Mouse (Mus musculus) E14TG2a.4 (cell line): ENCODE results near the gene Tcf25.
A peak's percentile ranks its signal among the peaks of the same experiment; 100 is the strongest.

Experiments used
- H3K27me3 ChIP-seq: 2 replicates; pipeline ENCODE4 v1.6.1; 2014; ENCODE audit warnings: low read length, control low read depth; ENCODE audit not compliant: insufficient read depth
- H3K36me3 ChIP-seq: 2 replicates; pipeline ENCODE4 v1.6.1; 2014; ENCODE audit warnings: low read length, control low read depth; ENCODE audit not compliant: insufficient read depth
- H3K4me1 ChIP-seq: replicated peaks from 2 replicates; pipeline ENCODE4 v1.6.1; 2014; ENCODE audit warnings: low read depth, low read length, control low read depth
- H3K4me3 ChIP-seq: replicated peaks from 2 replicates; pipeline ENCODE4 v1.5.1; 2014; ENCODE audit warnings: mild to moderate bottlenecking, low read length
- H3K9me3 ChIP-seq: 2 replicates; pipeline ENCODE4 v1.6.1; 2014; ENCODE audit warnings: low read length, control low read depth
- CTCF ChIP-seq: conservative IDR thresholded peaks from 2 replicates; pipeline ENCODE4 v1.5.1; 2014; ENCODE audit warnings: low read length
- NANOG ChIP-seq: IDR thresholded peaks from 2 replicates; pipeline ENCODE4 v1.6.1; 2014; ENCODE audit warnings: borderline replicate concordance, low read length, mixed read lengths
- POU5F1 ChIP-seq: IDR thresholded peaks from 2 replicates; pipeline ENCODE4 v1.6.1; 2014; ENCODE audit warnings: low read length, borderline replicate concordance

Tcf25 gene

DNA sequence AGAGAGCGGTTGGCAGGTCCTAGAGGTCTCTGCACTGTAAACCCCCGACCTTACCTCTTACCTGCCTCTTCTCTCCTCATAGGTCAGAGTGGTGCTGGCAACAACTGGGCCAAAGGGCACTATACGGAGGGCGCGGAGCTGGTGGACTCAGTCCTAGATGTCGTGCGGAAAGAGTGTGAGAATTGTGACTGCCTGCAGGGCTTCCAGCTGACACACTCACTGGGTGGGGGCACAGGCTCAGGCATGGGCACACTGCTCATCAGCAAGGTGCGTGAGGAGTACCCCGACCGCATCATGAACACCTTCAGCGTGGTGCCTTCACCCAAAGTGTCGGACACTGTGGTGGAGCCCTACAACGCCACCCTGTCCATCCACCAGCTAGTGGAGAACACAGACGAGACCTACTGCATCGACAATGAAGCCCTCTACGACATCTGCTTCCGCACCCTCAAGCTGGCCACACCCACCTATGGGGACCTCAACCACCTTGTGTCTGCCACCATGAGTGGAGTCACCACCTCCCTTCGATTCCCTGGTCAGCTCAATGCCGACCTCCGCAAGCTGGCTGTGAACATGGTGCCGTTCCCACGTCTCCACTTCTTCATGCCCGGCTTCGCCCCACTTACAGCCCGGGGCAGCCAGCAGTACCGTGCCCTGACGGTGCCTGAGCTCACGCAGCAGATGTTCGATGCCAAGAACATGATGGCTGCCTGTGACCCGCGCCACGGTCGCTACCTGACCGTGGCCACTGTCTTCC is 47.1 kb downstream of the Tcf25 start:
- Histone ChIP-seq H3K36me3 (peaks cover 45% of the 10 kb centered on the region), H3K27me3 (no peaks in the 10 kb centered on the region), H3K4me3 (no peak overlapping the region), H3K9me3 (peaks cover 3% of the 10 kb centered on the region; the same call in 1 of the 2 replicates), H3K4me1 (peaks cover 51% of the 10 kb centered on the region)
- TF ChIP-seq POU5F1 (no peak), NANOG (no peak)

DNA sequence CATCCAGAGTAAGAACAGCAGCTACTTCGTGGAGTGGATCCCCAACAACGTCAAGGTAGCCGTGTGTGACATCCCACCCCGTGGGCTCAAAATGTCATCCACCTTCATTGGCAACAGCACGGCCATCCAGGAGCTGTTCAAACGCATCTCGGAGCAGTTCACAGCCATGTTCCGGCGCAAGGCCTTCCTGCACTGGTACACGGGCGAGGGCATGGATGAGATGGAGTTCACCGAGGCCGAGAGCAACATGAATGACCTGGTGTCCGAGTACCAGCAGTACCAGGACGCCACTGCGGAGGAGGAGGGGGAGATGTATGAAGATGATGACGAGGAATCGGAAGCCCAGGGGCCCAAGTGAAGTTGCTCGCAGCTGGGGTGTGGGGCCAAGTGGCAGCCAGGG is 47.8 kb downstream of the Tcf25 start:
- H3K9me3 ChIP-seq: peaks cover 3% of the 10 kb centered on the region; the same call in 1 of the 2 replicates
- H3K27me3 ChIP-seq: no peaks in the 10 kb centered on the region
- H3K4me3 ChIP-seq: no peak overlapping the region
- no peak for TF ChIP-seq NANOG
- no peak for TF ChIP-seq POU5F1
- no peak for TF ChIP-seq CTCF
- H3K4me1 ChIP-seq: peaks cover 51% of the 10 kb centered on the region
- peaks cover 45% of the 10 kb centered on the region for H3K36me3 ChIP-seq

DNA sequence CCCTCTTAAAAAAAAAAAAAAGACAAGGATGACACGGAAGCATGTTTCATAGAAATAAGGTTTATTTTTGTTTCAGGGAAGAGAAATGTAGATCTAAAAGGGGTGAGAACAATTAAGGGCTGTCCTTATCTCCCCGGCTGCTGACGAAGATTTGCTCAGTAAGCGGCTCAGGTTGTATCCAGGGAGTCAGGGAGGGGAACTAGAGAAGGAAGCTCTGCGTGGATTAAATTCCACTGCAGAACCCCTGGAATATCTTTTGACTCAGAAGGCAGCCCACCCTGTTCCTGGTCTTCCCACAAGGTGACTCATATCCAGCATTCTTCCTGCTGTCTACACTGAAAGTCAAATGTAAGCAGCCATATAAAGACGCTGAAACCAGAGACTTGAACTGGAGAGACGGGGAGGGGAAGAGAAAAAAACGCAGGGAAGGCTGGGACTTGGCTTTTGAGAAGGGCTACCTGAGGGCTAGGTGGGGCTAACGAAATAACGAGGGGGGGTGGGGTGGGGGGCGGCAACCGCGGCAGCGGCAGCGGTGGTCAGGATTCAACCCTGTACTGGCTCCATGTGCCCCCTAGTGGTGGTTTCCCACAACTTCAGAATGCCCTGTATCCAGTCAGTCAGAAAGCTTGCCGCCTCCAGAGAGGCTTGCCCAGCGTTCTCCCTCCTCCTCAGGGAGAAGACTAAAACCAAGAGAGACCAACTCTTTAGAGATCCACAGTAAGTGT is 48.7 kb downstream of the Tcf25 start:
- H3K4me1 ChIP-seq: peaks cover 42% of the 10 kb centered on the region
- 0 out of 2 replicates have a peak overlapping the region, but pooled peaks have one; percentile 8 for H3K4me3 ChIP-seq
- H3K36me3 ChIP-seq: peaks cover 40% of the 10 kb centered on the region
- H3K9me3 ChIP-seq: peaks cover 3% of the 10 kb centered on the region; the same call in 1 of the 2 replicates
- peak; percentile 49 for TF ChIP-seq CTCF
- no peak for TF ChIP-seq NANOG
- no peak for TF ChIP-seq POU5F1
- no peaks in the 10 kb centered on the region for H3K27me3 ChIP-seq

DNA sequence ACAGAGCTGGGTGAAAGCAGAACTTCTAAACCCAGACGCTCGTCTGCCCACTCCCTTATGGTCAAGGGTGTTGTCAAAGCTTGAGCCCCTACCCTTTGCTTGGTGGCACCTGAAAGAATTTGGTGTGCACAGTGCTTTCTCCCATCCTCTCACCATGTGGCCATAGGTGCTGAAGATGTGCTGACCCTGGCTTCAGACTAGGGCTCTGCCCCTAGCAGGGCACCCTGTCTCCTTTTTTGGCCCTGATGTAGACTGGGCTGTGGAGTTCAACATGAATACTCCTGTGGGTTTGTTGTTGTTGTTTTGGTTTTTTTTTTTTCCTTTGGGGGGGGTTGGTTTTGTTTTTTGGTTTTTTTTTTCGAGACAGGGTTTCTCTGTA is 49.2 kb downstream of the Tcf25 start:
- H3K4me1 ChIP-seq: peaks cover 38% of the 10 kb centered on the region
- H3K9me3 ChIP-seq: peaks cover 3% of the 10 kb centered on the region; the same call in 1 of the 2 replicates
- H3K4me3 ChIP-seq: no peak overlapping the region
- TF ChIP-seq NANOG (no peak), POU5F1 (no peak), CTCF (no peak)
- peaks cover 40% of the 10 kb centered on the region for H3K36me3 ChIP-seq
- H3K27me3 ChIP-seq: no peaks in the 10 kb centered on the region

DNA sequence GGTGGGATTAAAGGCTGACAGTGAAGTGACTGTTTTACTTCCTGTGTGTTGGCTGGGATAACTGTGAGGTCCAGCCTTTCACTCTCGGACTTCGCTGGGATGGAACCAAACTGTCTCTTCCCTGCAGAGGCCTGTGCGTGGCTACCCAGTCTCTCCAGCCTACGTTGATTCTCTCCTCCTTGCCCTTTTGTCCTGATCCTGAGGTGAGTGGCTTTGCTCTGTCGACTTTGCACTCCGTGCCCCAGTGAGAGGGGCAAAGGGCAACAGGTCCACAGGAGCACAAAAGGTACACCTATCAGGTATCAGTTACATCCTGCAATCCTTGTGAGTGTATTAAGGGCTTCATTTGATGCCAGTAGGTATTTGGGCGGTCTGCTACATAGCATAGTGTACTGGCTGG is 49.9 kb downstream of the Tcf25 start, which contains the start of gene Def8:
Gene Def8, plus strand, starts transcription at position 87 of the 400 bp plus-strand sequence.
- TF ChIP-seq POU5F1 (no peak), CTCF (no peak), NANOG (no peak)
- Histone ChIP-seq H3K36me3 (peaks cover 35% of the 10 kb centered on the region), H3K9me3 (peaks cover 3% of the 10 kb centered on the region; the same call in 1 of the 2 replicates), H3K27me3 (no peaks in the 10 kb centered on the region), H3K4me3 (no peak within 1 kb of the TSS), H3K4me1 (peaks cover 33% of the 10 kb centered on the region)

DNA sequence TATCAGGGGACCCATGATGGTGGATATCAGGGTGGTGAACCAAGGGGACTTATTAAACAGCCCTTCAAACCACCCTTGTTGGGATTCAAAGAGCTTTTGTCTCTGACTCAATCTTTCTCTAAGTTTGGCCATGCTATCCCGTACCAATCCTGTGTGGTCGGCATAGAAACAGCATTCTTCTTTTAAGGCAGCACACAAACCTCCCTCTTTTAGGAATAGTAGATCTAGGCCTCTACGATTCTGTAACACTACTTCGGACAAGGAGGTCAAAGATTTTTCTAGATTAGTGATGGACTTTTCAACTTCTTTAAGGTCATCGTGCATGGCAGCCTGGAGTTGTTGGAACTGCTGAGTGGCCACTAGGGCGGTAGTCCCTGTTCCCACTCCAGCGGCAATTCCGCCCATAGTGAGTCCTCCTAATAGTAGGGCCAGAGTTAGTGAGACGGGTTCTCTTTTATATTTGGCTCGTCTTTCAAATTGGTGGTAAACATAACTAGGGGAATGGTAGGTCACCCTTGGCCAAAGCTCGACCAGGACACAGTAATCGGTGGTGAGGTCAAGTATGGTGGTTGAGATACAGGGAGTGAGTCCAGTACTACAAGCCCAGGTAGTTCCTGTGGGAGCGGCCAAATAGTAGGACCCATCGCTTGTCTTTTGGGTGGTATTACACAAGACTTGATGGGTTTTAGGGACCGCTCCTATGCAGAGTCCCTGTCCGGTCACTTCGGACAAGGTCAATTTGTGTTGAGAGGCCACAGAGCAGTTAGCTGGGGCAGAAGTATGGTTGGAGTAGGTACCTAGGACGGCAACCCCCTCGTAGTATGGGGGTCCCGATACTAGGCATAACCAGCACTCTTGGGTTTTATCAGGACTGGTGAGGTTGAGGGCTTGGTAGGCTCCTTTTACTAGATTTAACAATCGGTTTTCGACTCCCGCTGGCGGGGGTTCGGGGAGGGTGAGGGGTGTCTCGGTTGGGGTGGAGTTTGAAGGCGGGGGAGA is 53.3 kb downstream of the Tcf25 start:
- Histone ChIP-seq H3K27me3 (no peaks in the 10 kb centered on the region), H3K4me1 (peaks cover 16% of the 10 kb centered on the region), H3K9me3 (no peaks in the 10 kb centered on the region), H3K4me3 (no peak overlapping the region), H3K36me3 (peaks cover 2% of the 10 kb centered on the region; the same call in 1 of the 2 replicates)
- no peak for TF ChIP-seq POU5F1
- no peak for TF ChIP-seq CTCF
- TF ChIP-seq NANOG: no peak

DNA sequence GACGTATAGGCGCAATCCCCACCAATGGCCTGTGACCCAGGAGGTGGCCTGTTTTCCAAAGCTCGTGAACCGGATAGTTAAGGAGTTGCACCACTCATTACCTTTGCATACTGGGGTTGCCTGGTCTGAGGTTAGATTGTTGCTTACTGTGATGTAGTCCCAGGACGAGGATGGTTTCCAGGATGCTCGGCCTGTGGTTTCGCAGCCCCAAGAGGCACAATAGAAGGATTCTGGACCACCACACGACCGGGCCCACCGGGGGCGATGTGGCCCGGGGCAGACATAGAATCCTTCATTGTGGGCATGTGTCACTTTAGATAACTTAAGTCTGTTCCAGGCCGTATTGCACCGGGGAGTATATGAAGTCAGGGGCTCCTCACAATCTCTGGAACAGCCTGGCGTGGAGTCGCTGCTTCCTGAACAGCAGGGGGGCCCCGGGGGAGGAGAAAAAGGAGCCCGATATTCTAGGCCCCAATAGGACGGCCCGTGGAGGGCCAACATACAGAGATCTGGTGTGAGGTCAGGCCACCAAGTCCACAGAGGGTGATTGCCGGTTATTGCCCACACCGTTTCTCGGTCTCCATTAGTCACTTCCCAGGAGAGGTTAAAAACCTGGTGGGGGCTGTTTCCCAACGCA is 54.2 kb downstream of the Tcf25 start:
- H3K4me3 ChIP-seq: no peak overlapping the region
- H3K27me3 ChIP-seq: no peaks in the 10 kb centered on the region
- no peaks in the 10 kb centered on the region for H3K36me3 ChIP-seq
- TF ChIP-seq POU5F1 (no peak), CTCF (no peak), NANOG (no peak)
- H3K9me3 ChIP-seq: no peaks in the 10 kb centered on the region
- H3K4me1 ChIP-seq: peaks cover 8% of the 10 kb centered on the region
